Comparison of ENCODE assay signal across 8 mouse cellular contexts in genomic region chrX:12839406-12840159, GRCm38 (mm10).
A peak's percentile ranks its signal among the peaks of the same experiment; 100 is the strongest.
DNase-seq lines count a peak whose midpoint lies in the region; ATAC-seq and TF ChIP-seq lines count a peak whose summit lies in the region.

No protein-coding gene starts in this region.

- dilution Hi-C loops in CH12.LX (cut with MboI; ENCODE audit: extremely low pct_ligation_motif_present, extremely low pct_unique_long_range_greater_than_20kb, low sequenced_read_pairs), result no loop called here

- WGBS in embryonic facial prominence, embryonic 13.5 days, result 25% methylated on average over 11 of the region's 11 CpGs
- 28% methylated on average over 11 of the region's 11 CpGs for WGBS in liver, embryonic 15.5 days (ENCODE audit: insufficient replicate concordance)

- no peak overlapping the region for H3K9ac ChIP-seq in CH12.LX (ENCODE audit: insufficient read depth, low read depth)
- 0 out of 2 replicates have a peak overlapping the region, but pooled peaks have one; percentile 27 for H3K9ac ChIP-seq in embryonic facial prominence, embryonic 13.5 days
- no peak overlapping the region for H3K9ac ChIP-seq in liver, embryonic 15.5 days

- peak; percentile 20 to 64; a peak in 2 of 4 replicates for TF ChIP-seq CTCF in CH12.LX (conservative IDR thresholded peaks at IDR 0.05 in 1 of 2, IDR thresholded peaks at IDR 0.05 in 1 of 2; ENCODE audit: low read depth in 2 of 2, low read length in 2 of 2)

- H3K79me2 ChIP-seq in CH12.LX (replicated peaks; ENCODE audit: control insufficient read depth, extremely low read depth, insufficient read depth, poor library complexity, severe bottlenecking), result no peaks in the 10 kb centered on the region

- no peak for TF ChIP-seq EP300 in CH12.LX (IDR thresholded peaks at IDR 0.05; ENCODE audit: low read length)

- H3K27ac ChIP-seq in CH12.LX (ENCODE audit: insufficient read depth, low read depth), result no peak overlapping the region
- H3K27ac ChIP-seq in embryonic facial prominence, embryonic 13.5 days, result peak overlapping the region; percentile 86
- H3K27ac ChIP-seq in liver, embryonic 15.5 days (replicated peaks), result no peak overlapping the region

- H3K4me1 ChIP-seq in CH12.LX (ENCODE audit: control insufficient read depth in 1 of 2, insufficient read depth in 2 of 2), result no peaks in the 10 kb centered on the region
- H3K4me1 ChIP-seq in embryonic facial prominence, embryonic 13.5 days, result no peaks in the 10 kb centered on the region
- H3K4me1 ChIP-seq in liver, embryonic 15.5 days (replicated peaks), result peaks cover 2% of the 10 kb centered on the region; the same call in 1 of the 2 replicates

- peak overlapping the region; percentile 31 for H3K4me2 ChIP-seq in CH12.LX (ENCODE audit: insufficient read depth, low read depth, poor library complexity, severe bottlenecking)
- peak overlapping the region; percentile 55 for H3K4me2 ChIP-seq in embryonic facial prominence, embryonic 13.5 days
- H3K4me2 ChIP-seq in liver, embryonic 15.5 days, result peak overlapping the region; percentile 54

- H3K36me3 ChIP-seq in CH12.LX (replicated peaks in 1 of 2; ENCODE audit: control insufficient read depth in 1 of 2, insufficient read depth in 1 of 2, low read length in 1 of 2), result no peaks in the 10 kb centered on the region
- H3K36me3 ChIP-seq in embryonic facial prominence, embryonic 13.5 days, result no peaks in the 10 kb centered on the region
- no peaks in the 10 kb centered on the region for H3K36me3 ChIP-seq in liver, embryonic 15.5 days (replicated peaks)

- H3K27me3 ChIP-seq in CH12.LX (replicated peaks), result no peaks in the 10 kb centered on the region
- H3K27me3 ChIP-seq in embryonic facial prominence, embryonic 13.5 days, result no peaks in the 10 kb centered on the region
- H3K27me3 ChIP-seq in liver, embryonic 15.5 days, result no peaks in the 10 kb centered on the region

- peak; percentile 59 for DNase-seq in CH12.LX (ENCODE audit: extremely low read depth)
- DNase-seq in adrenal gland, postnatal 14 days, result peak; percentile 37
- peak; percentile 64 to 72 for DNase-seq in heart, postnatal 10 days
- peak; percentile 44 to 72 for DNase-seq in kidney, postnatal 25 days
- peak; percentile 2 to 33 for DNase-seq in natural killer cell, adult 2 months (ENCODE audit: low spot score in 2 of 2)
- peak; percentile 19 for DNase-seq in thymus, postnatal 25 days

- no peak for TF ChIP-seq POLR2A in CH12.LX (IDR thresholded peaks at IDR 0.05; ENCODE audit: low read depth, low read length)

- H3K4me3 ChIP-seq in CH12.LX (replicated peaks in 1 of 3; ENCODE audit: low read depth in 2 of 3, low read length in 2 of 3, poor library complexity in 1 of 3), result no peak overlapping the region
- H3K4me3 ChIP-seq in embryonic facial prominence, embryonic 13.5 days, result peak overlapping the region; percentile 32
- peak overlapping the region; percentile 40 for H3K4me3 ChIP-seq in liver, embryonic 15.5 days (replicated peaks)

- peak; percentile 61 for TF ChIP-seq RAD21 in CH12.LX (IDR thresholded peaks at IDR 0.05; ENCODE audit: low read depth, low read length)

- H3K9me3 ChIP-seq in CH12.LX (replicated peaks; ENCODE audit: low read length), result no peaks in the 10 kb centered on the region
- H3K9me3 ChIP-seq in embryonic facial prominence, embryonic 13.5 days, result no peaks in the 10 kb centered on the region
- no peaks in the 10 kb centered on the region for H3K9me3 ChIP-seq in liver, embryonic 15.5 days (replicated peaks)

- 0 out of 2 replicates have a peak, but pooled peaks have one; percentile 45 for ATAC-seq in embryonic facial prominence, embryonic 13.5 days (ENCODE audit: insufficient number of reproducible peaks, insufficient read depth, low FRiP score, low TSS enrichment, low read depth)
- no peak for ATAC-seq in liver, embryonic 15.5 days (ENCODE audit: insufficient read depth)

- intact Hi-C loops in heart, postnatal 10 days (cut with DNase I), result loop anchor here (2.0 to 5.0 kb wide), 2 partner anchors 77 to 163 kb away; partner anchors contain the start of gene Med14

- in situ Hi-C loops in CH12.LX (cut with MboI; ENCODE audit: low pct_ligation_motif_present, low pct_unique_long_range_greater_than_20kb, low sequenced_read_pairs), result no loop called here

TF ChIP-seq in CH12.LX, 34 proteins besides CTCF, POLR2A, EP300 and RAD21:
- TF ChIP-seq SMC3 (IDR thresholded peaks at IDR 0.05; ENCODE audit: low read depth, low read length) (peak; percentile 50), USF1 (IDR thresholded peaks at IDR 0.05; ENCODE audit: low read depth, low read length) (peak; percentile 2; the same call in 1 of the 2 replicates), E2F4 (IDR thresholded peaks at IDR 0.05; ENCODE audit: insufficient replicate concordance, low read depth, low read length) (no peak), TCF12 (IDR thresholded peaks at IDR 0.05; ENCODE audit: low read depth, low read length) (no peak), ZNF384 (IDR thresholded peaks at IDR 0.05; ENCODE audit: low read depth, low read length) (peak; percentile 90), UBTF (IDR thresholded peaks at IDR 0.05; ENCODE audit: low read depth, low read length) (no peak), MXI1 (IDR thresholded peaks at IDR 0.05; ENCODE audit: low read depth, low read length) (no peak), BHLHE40 (IDR thresholded peaks at IDR 0.05; ENCODE audit: low read depth, low read length) (no peak)

Comparison
In these comparisons a context has a peak if more than half of its experiments do, and no peak if none do; other contexts are left out.
1. DNase-seq: peak in every context shown above with its lines; median percentile 68 in heart, postnatal 10 days; 59 in CH12.LX; 58 in kidney, postnatal 25 days; 37 in adrenal gland, postnatal 14 days; 19 in thymus, postnatal 25 days; 18 in natural killer cell, adult 2 months.
2. H3K4me3 ChIP-seq: peak in embryonic facial prominence, embryonic 13.5 days (single experiment) and liver, embryonic 15.5 days (single experiment); none in CH12.LX (0 of 3).
3. Peak in every context shown above with its lines, with median percentiles within 50 percentile points of each other: H3K4me2 ChIP-seq.